In the genomic region with DNA sequence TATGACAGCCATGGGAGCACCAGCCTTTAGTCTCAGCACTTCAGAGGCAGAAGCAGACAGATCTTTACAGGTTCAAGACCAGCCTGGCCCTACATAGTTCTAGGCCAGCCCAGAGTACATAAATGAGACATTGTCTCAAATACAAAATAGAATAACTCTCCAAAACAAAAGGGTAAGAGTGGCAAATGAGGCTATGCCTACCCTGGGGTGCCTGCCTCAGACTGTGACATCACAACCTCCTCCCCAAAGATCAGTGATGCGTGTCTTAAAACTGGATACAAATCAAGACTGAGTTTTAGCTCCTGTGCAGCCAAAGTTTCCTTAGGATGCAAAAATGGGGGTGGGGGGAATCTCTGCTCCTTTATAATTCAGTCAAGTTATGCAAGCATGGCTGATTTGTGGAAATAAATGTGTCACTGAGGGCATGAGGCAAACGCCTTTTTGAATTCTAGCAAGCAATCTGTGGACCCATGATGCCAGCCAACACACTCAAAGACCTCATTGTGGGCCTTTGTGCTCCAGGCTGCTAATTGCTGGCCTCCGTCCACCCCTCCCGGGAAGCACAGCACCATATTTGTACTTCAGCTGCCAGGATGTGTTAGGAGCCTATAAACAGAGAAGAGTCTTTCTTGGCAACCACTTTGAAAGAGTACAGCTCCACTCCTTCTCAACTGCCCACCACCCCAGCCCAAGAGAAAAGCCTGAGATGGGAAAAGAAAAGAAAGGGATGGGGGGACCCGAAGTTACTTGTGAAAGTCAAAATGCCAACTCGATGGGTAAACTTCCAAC, we compare ENCODE assay signal across 7 mouse cellular contexts. TPM values are rescaled to one million over a fixed set of nuclear protein-coding genes. Genes with fewer than 3 reads are reported as not detected.
DNase-seq lines count a peak whose midpoint lies in the region; ATAC-seq and TF ChIP-seq lines count a peak whose summit lies in the region.

No protein-coding gene starts in this region.

- no peaks in the 10 kb centered on the region for H3K27me3 ChIP-seq in heart, embryonic 13.5 days (replicated peaks)
- no peaks in the 10 kb centered on the region for H3K27me3 ChIP-seq in thymus, adult 2 months (ENCODE audit: control insufficient read depth, insufficient read depth, low read length)

- no peak for TF ChIP-seq POLR2A in thymus, adult 2 months (IDR thresholded peaks at IDR 0.05; ENCODE audit: control insufficient read depth, extremely low read depth, insufficient read depth, low read length, poor library complexity)

- H3K36me3 ChIP-seq in heart, embryonic 13.5 days, result no peaks in the 10 kb centered on the region
- no peaks in the 10 kb centered on the region for H3K36me3 ChIP-seq in thymus, adult 2 months (ENCODE audit: control insufficient read depth, insufficient read depth, low read length)

- no peak for ATAC-seq in heart, embryonic 13.5 days (ENCODE audit: extremely low read depth, insufficient number of reproducible peaks, low FRiP score, low TSS enrichment)
- ATAC-seq in erythroid progenitor cell, adult 5-6 weeks (replicated peaks; ENCODE audit: low FRiP score, poor library complexity, severe bottlenecking), result no peak

- H3K9me3 ChIP-seq in heart, embryonic 13.5 days, result no peaks in the 10 kb centered on the region

- H3K4me3 ChIP-seq in heart, embryonic 13.5 days, result no peak overlapping the region
- no peak overlapping the region for H3K4me3 ChIP-seq in thymus, adult 2 months (ENCODE audit: control insufficient read depth, insufficient read depth, low read length)

- peak overlapping the region; percentile 21 for H3K4me2 ChIP-seq in heart, embryonic 13.5 days

- peak overlapping the region; percentile 91 for H3K27ac ChIP-seq in heart, embryonic 13.5 days (replicated peaks)
- no peak overlapping the region for H3K27ac ChIP-seq in thymus, adult 2 months (ENCODE audit: control insufficient read depth, insufficient read depth, low read length)

- H3K4me1 ChIP-seq in heart, embryonic 13.5 days, result peaks cover 39% of the 10 kb centered on the region
- no peaks in the 10 kb centered on the region for H3K4me1 ChIP-seq in thymus, adult 2 months (replicated peaks; ENCODE audit: control insufficient read depth, insufficient read depth, low read length)

- peak; percentile 74 for DNase-seq in brain, embryonic 18.5 days (ENCODE audit: low read depth, low spot score)
- DNase-seq in cerebellum, adult 9-10 months, result peak; percentile 42
- DNase-seq in left cerebral cortex, adult 18-20 months (ENCODE audit: low spot score in 2 of 2), result peak; percentile 36 to 49
- DNase-seq in right cerebral cortex, postnatal 10 days (ENCODE audit: low spot score in 2 of 2), result peak; percentile 88 to 92
- no peak for DNase-seq in thymus, adult 2 months

- no peak overlapping the region for H3K9ac ChIP-seq in heart, embryonic 13.5 days

- 46% methylated on average over 6 of the region's 6 CpGs for WGBS in heart, embryonic 13.5 days
- WGBS in thymus, adult 2 months, result 86% methylated on average over 6 of the region's 6 CpGs

- no peak for TF ChIP-seq CTCF in thymus, adult 2 months (IDR thresholded peaks at IDR 0.05; ENCODE audit: borderline replicate concordance, control insufficient read depth, extremely low read depth, insufficient read depth, low read length, poor library complexity)

RNA-seq across cellular contexts. Expression of gene Pdlim3, which starts 41.0 kb away (rescaled TPM):
- 190 and 227 TPM in 2 replicates for polyA plus RNA-seq in heart, embryonic 13.5 days (2015; fragmentation: Nextera tagmentation; extraction: Ambion mirVana)
- 1 to 10 TPM; 1.8 to 2.4 TPM for total RNA-seq in left cerebral cortex, adult 18-20 months (2021)
- 8.3 and 11.8 TPM in 2 replicates for polyA plus RNA-seq in thymus, adult 2 months (2012; rRNA removed)
- not detected in 2 replicates for total RNA-seq in erythroid progenitor cell, adult 5-6 weeks (2015; ENCODE audit: low replicate concordance)
- total RNA-seq in erythroid progenitor cell, adult 5-6 weeks (2017; ENCODE audit: low replicate concordance), result not detected in 2 replicates
